Mouse (Mus musculus): ENCODE data around the gene Edem1. TPM values are rescaled to one million over a fixed set of nuclear protein-coding genes. Genes with fewer than 3 reads are reported as not detected.

Edem1 gene
- polyA plus RNA-seq, 1 experiment from 2014 or later, result 28.9 TPM

- WGBS, result 45% methylated on average over 4 of the region's 4 CpGs
- no peak for ATAC-seq
- no peak overlapping the region for H3K9ac ChIP-seq (ENCODE audit: low read depth, low read length)
- no peak overlapping the region for H3K4me2 ChIP-seq (ENCODE audit: low read depth, low read length)
- H3K4me3 ChIP-seq (ENCODE audit: low read length), result no peak overlapping the region
- no peaks in the 10 kb centered on the region for H3K36me3 ChIP-seq (ENCODE audit: control insufficient read depth, insufficient read depth, low read length)
- H3K27me3 ChIP-seq (replicated peaks; ENCODE audit: control insufficient read depth, insufficient read depth, low read length), result no peaks in the 10 kb centered on the region
- H3K27ac ChIP-seq (ENCODE audit: low read length), result no peak overlapping the region
- H3K4me1 ChIP-seq (ENCODE audit: control insufficient read depth, insufficient read depth, low read length), result no peaks in the 10 kb centered on the region
- H3K9me3 ChIP-seq (ENCODE audit: control insufficient read depth, low read length), result no peaks in the 10 kb centered on the region
Measured at GRCm38 (mm10) chr6:108880368-108881013, 52.0 kb downstream of the Edem1 start.

- Histone ChIP-seq H3K4me1 (ENCODE audit: control insufficient read depth, insufficient read depth, low read length) (no peaks in the 10 kb centered on the region), H3K4me3 (ENCODE audit: low read length) (no peak overlapping the region), H3K4me2 (ENCODE audit: low read depth, low read length) (no peak overlapping the region), H3K27ac (ENCODE audit: low read length) (no peak overlapping the region), H3K9ac (ENCODE audit: low read depth, low read length) (no peak overlapping the region), H3K27me3 (replicated peaks; ENCODE audit: control insufficient read depth, insufficient read depth, low read length) (no peaks in the 10 kb centered on the region), H3K9me3 (ENCODE audit: control insufficient read depth, low read length) (no peaks in the 10 kb centered on the region), H3K36me3 (ENCODE audit: control insufficient read depth, insufficient read depth, low read length) (no peaks in the 10 kb centered on the region)
- ATAC-seq, result no peak
- 91% methylated on average over 4 of the region's 4 CpGs for WGBS
Measured at GRCm38 (mm10) chr6:108881074-108881473, 52.6 kb downstream of the Edem1 start.

- Histone ChIP-seq H3K9me3 (ENCODE audit: control insufficient read depth, low read length) (no peaks in the 10 kb centered on the region), H3K27ac (ENCODE audit: low read length) (no peak overlapping the region), H3K4me3 (ENCODE audit: low read length) (no peak overlapping the region), H3K36me3 (ENCODE audit: control insufficient read depth, insufficient read depth, low read length) (no peaks in the 10 kb centered on the region), H3K4me1 (ENCODE audit: control insufficient read depth, insufficient read depth, low read length) (no peaks in the 10 kb centered on the region), H3K27me3 (replicated peaks; ENCODE audit: control insufficient read depth, insufficient read depth, low read length) (no peaks in the 10 kb centered on the region), H3K9ac (ENCODE audit: low read depth, low read length) (no peak overlapping the region), H3K4me2 (ENCODE audit: low read depth, low read length) (no peak overlapping the region)
- ATAC-seq, result no peak
- 43% methylated on average over 2 of the region's 2 CpGs for WGBS
Measured at GRCm38 (mm10) chr6:108883826-108884225, 55.4 kb downstream of the Edem1 start.

- Histone ChIP-seq H3K9ac (ENCODE audit: low read depth, low read length) (no peak overlapping the region), H3K27me3 (replicated peaks; ENCODE audit: control insufficient read depth, insufficient read depth, low read length) (no peaks in the 10 kb centered on the region), H3K36me3 (ENCODE audit: control insufficient read depth, insufficient read depth, low read length) (no peaks in the 10 kb centered on the region), H3K4me2 (ENCODE audit: low read depth, low read length) (no peak overlapping the region), H3K4me1 (ENCODE audit: control insufficient read depth, insufficient read depth, low read length) (no peaks in the 10 kb centered on the region), H3K4me3 (ENCODE audit: low read length) (no peak overlapping the region), H3K27ac (ENCODE audit: low read length) (no peak overlapping the region), H3K9me3 (ENCODE audit: control insufficient read depth, low read length) (no peaks in the 10 kb centered on the region)
- no peak for ATAC-seq
- 63% methylated on average over 5 of the region's 5 CpGs for WGBS
Measured at GRCm38 (mm10) chr6:108884603-108885002, 56.2 kb downstream of the Edem1 start.

GRCm38 (mm10) chr6:108886346-108886745, 57.9 kb downstream of the Edem1 start:
- WGBS, result 65% methylated on average over 4 of the region's 4 CpGs
- Histone ChIP-seq H3K4me3 (ENCODE audit: low read length) (no peak overlapping the region), H3K27ac (ENCODE audit: low read length) (no peak overlapping the region), H3K9me3 (ENCODE audit: control insufficient read depth, low read length) (no peaks in the 10 kb centered on the region), H3K4me2 (ENCODE audit: low read depth, low read length) (no peak overlapping the region), H3K36me3 (ENCODE audit: control insufficient read depth, insufficient read depth, low read length) (no peaks in the 10 kb centered on the region), H3K4me1 (ENCODE audit: control insufficient read depth, insufficient read depth, low read length) (no peaks in the 10 kb centered on the region), H3K27me3 (replicated peaks; ENCODE audit: control insufficient read depth, insufficient read depth, low read length) (no peaks in the 10 kb centered on the region), H3K9ac (ENCODE audit: low read depth, low read length) (no peak overlapping the region)
- ATAC-seq, result no peak

- Histone ChIP-seq H3K36me3 (ENCODE audit: control insufficient read depth, insufficient read depth, low read length) (no peaks in the 10 kb centered on the region), H3K9me3 (ENCODE audit: control insufficient read depth, low read length) (no peaks in the 10 kb centered on the region), H3K9ac (ENCODE audit: low read depth, low read length) (no peak overlapping the region), H3K4me2 (ENCODE audit: low read depth, low read length) (no peak overlapping the region), H3K4me3 (ENCODE audit: low read length) (no peak overlapping the region), H3K4me1 (ENCODE audit: control insufficient read depth, insufficient read depth, low read length) (no peaks in the 10 kb centered on the region), H3K27me3 (replicated peaks; ENCODE audit: control insufficient read depth, insufficient read depth, low read length) (no peaks in the 10 kb centered on the region), H3K27ac (ENCODE audit: low read length) (no peak overlapping the region)
- 77% methylated on average over 5 of the region's 5 CpGs for WGBS
- ATAC-seq, result no peak
Measured at GRCm38 (mm10) chr6:108892589-108892988, 64.1 kb downstream of the Edem1 start.

GRCm38 (mm10) chr6:108895129-108895528, 66.7 kb downstream of the Edem1 start:
- WGBS, result 85% methylated on average over 2 of the region's 2 CpGs
- Histone ChIP-seq H3K36me3 (ENCODE audit: control insufficient read depth, insufficient read depth, low read length) (no peaks in the 10 kb centered on the region), H3K9ac (ENCODE audit: low read depth, low read length) (no peak overlapping the region), H3K27me3 (replicated peaks; ENCODE audit: control insufficient read depth, insufficient read depth, low read length) (no peaks in the 10 kb centered on the region), H3K4me3 (ENCODE audit: low read length) (no peak overlapping the region), H3K4me2 (ENCODE audit: low read depth, low read length) (no peak overlapping the region), H3K27ac (ENCODE audit: low read length) (no peak overlapping the region), H3K9me3 (ENCODE audit: control insufficient read depth, low read length) (no peaks in the 10 kb centered on the region), H3K4me1 (ENCODE audit: control insufficient read depth, insufficient read depth, low read length) (no peaks in the 10 kb centered on the region)
- no peak for ATAC-seq

GRCm38 (mm10) chr6:108895976-108896375, 67.5 kb downstream of the Edem1 start:
- 90% methylated on average over 3 of the region's 3 CpGs for WGBS
- Histone ChIP-seq H3K4me2 (ENCODE audit: low read depth, low read length) (no peak overlapping the region), H3K9me3 (ENCODE audit: control insufficient read depth, low read length) (no peaks in the 10 kb centered on the region), H3K9ac (ENCODE audit: low read depth, low read length) (no peak overlapping the region), H3K36me3 (ENCODE audit: control insufficient read depth, insufficient read depth, low read length) (no peaks in the 10 kb centered on the region), H3K27ac (ENCODE audit: low read length) (no peak overlapping the region), H3K4me1 (ENCODE audit: control insufficient read depth, insufficient read depth, low read length) (no peaks in the 10 kb centered on the region), H3K27me3 (replicated peaks; ENCODE audit: control insufficient read depth, insufficient read depth, low read length) (no peaks in the 10 kb centered on the region), H3K4me3 (ENCODE audit: low read length) (no peak overlapping the region)
- ATAC-seq, result no peak

GRCm38 (mm10) chr6:108896525-108897087, 68.2 kb downstream of the Edem1 start:
- H3K36me3 ChIP-seq (ENCODE audit: control insufficient read depth, insufficient read depth, low read length), result no peaks in the 10 kb centered on the region
- no peaks in the 10 kb centered on the region for H3K9me3 ChIP-seq (ENCODE audit: control insufficient read depth, low read length)
- WGBS, result 84% methylated on average over 8 of the region's 8 CpGs
- H3K27ac ChIP-seq (ENCODE audit: low read length), result no peak overlapping the region
- no peak overlapping the region for H3K4me3 ChIP-seq (ENCODE audit: low read length)
- no peaks in the 10 kb centered on the region for H3K4me1 ChIP-seq (ENCODE audit: control insufficient read depth, insufficient read depth, low read length)
- no peak for ATAC-seq
- H3K4me2 ChIP-seq (ENCODE audit: low read depth, low read length), result no peak overlapping the region
- no peaks in the 10 kb centered on the region for H3K27me3 ChIP-seq (replicated peaks; ENCODE audit: control insufficient read depth, insufficient read depth, low read length)
- H3K9ac ChIP-seq (ENCODE audit: low read depth, low read length), result no peak overlapping the region

- H3K4me3 ChIP-seq (ENCODE audit: low read length), result no peak overlapping the region
- H3K36me3 ChIP-seq (ENCODE audit: control insufficient read depth, insufficient read depth, low read length), result no peaks in the 10 kb centered on the region
- H3K4me2 ChIP-seq (ENCODE audit: low read depth, low read length), result no peak overlapping the region
- H3K9ac ChIP-seq (ENCODE audit: low read depth, low read length), result no peak overlapping the region
- no peak for ATAC-seq
- H3K9me3 ChIP-seq (ENCODE audit: control insufficient read depth, low read length), result no peaks in the 10 kb centered on the region
- no peak overlapping the region for H3K27ac ChIP-seq (ENCODE audit: low read length)
- H3K4me1 ChIP-seq (ENCODE audit: control insufficient read depth, insufficient read depth, low read length), result no peaks in the 10 kb centered on the region
- WGBS, result 52% methylated on average over 2 of the region's 2 CpGs
- no peaks in the 10 kb centered on the region for H3K27me3 ChIP-seq (replicated peaks; ENCODE audit: control insufficient read depth, insufficient read depth, low read length)
Measured at GRCm38 (mm10) chr6:108899231-108899630, 70.8 kb downstream of the Edem1 start.

All from intestine, embryonic 16.5 days (tissue).